Mouse (Mus musculus) forebrain, embryonic 12.5 days (tissue): ENCODE results near the gene Gm20379. TPM values are rescaled to one million over a fixed set of nuclear protein-coding genes. Genes with fewer than 3 reads are reported as not detected.

Experiments
- ATAC-seq: fragments of 200-750 bp; cut with Nextera tagmentation; 2 replicates; pipeline ENCODE4 v1.8.0; 2017; ENCODE audit warnings: moderate TSS enrichment; ENCODE audit not compliant: low FRiP score
- H3K27ac ChIP-seq: fragments of 300-500 bp; sonication (generic); 2 replicates; pipeline ENCODE4 v1.5.1; 2016; ENCODE audit warnings: mild to moderate bottlenecking
- H3K27me3 ChIP-seq: fragments of 300-500 bp; sonication (generic); 2 replicates; pipeline ENCODE4 v1.6.1; 2016; ENCODE audit warnings: mild to moderate bottlenecking
- H3K36me3 ChIP-seq: fragments of 300-500 bp; sonication (generic); replicated peaks from 2 replicates; pipeline ENCODE4 v1.6.1; 2016; ENCODE audit warnings: mild to moderate bottlenecking
- H3K4me1 ChIP-seq: fragments of 300-500 bp; sonication (generic); 2 replicates; pipeline ENCODE4 v1.6.1; 2016
- H3K4me2 ChIP-seq: fragments of 300-500 bp; sonication (generic); 2 replicates; pipeline ENCODE4 v1.6.1; 2016; ENCODE audit warnings: mild to moderate bottlenecking, moderate library complexity
- H3K4me3 ChIP-seq: fragments of 300-500 bp; sonication (generic); replicated peaks from 2 replicates; pipeline ENCODE4 v1.5.1; 2016; ENCODE audit warnings: mild to moderate bottlenecking
- H3K9ac ChIP-seq: fragments of 300-500 bp; sonication (generic); 2 replicates; pipeline ENCODE4 v1.6.1; 2016; ENCODE audit warnings: mild to moderate bottlenecking
- H3K9me3 ChIP-seq: fragments of 300-500 bp; sonication (generic); 2 replicates; pipeline ENCODE4 v1.6.1; 2016
- WGBS: fragments of 180-500 bp; shearing (Covaris S2); methylation state at CpG from one replicate; pipeline ENCODE4 v1.1.7; 2016; 5-methylcytosine and 5-hydroxymethylcytosine counted together
- polyA plus RNA-seq: library from polyadenylated mRNA; unstranded; fragments of >200 nt; fragmentation: Nextera tagmentation; extraction: Ambion mirVana; gene quantifications from 2 replicates; pipeline ENCODE4 v1.2.1, GENCODE M21; 2016

Gm20379 gene
- polyA plus RNA-seq, 1 experiment from 2014 or later = 1.6 TPM

GRCm38 (mm10) chr13:92344033-92344432 lies 38.3 kb downstream of the Gm20379 start:
- ATAC-seq = no peak
- 93% methylated on average over 8 of the region's 8 CpGs for WGBS
- Histone ChIP-seq H3K4me2 (no peak overlapping the region), H3K27ac (no peak overlapping the region), H3K9me3 (no peaks in the 10 kb centered on the region), H3K36me3 (peaks cover 61% of the 10 kb centered on the region), H3K4me1 (no peaks in the 10 kb centered on the region), H3K4me3 (no peak overlapping the region), H3K9ac (no peak overlapping the region), H3K27me3 (no peaks in the 10 kb centered on the region)

GRCm38 (mm10) chr13:92346338-92346737 lies 40.6 kb downstream of the Gm20379 start:
- Histone ChIP-seq H3K4me1 (no peaks in the 10 kb centered on the region), H3K27me3 (no peaks in the 10 kb centered on the region), H3K4me2 (no peak overlapping the region), H3K36me3 (peaks cover 69% of the 10 kb centered on the region), H3K4me3 (no peak overlapping the region), H3K9me3 (no peaks in the 10 kb centered on the region), H3K9ac (no peak overlapping the region), H3K27ac (no peak overlapping the region)
- ATAC-seq = no peak
- 85% methylated on average over 5 of the region's 5 CpGs for WGBS

- Histone ChIP-seq H3K27me3 (no peaks in the 10 kb centered on the region), H3K4me1 (peaks cover 9% of the 10 kb centered on the region), H3K27ac (no peak overlapping the region), H3K9me3 (no peaks in the 10 kb centered on the region), H3K9ac (no peak overlapping the region), H3K36me3 (peaks cover 38% of the 10 kb centered on the region), H3K4me2 (no peak overlapping the region), H3K4me3 (no peak overlapping the region)
- WGBS = 91% methylated on average over 6 of the region's 6 CpGs
- ATAC-seq = no peak
Measured at GRCm38 (mm10) chr13:92351100-92351499, 45.3 kb downstream of the Gm20379 start.

GRCm38 (mm10) chr13:92353956-92354355 lies 48.2 kb downstream of the Gm20379 start:
- Histone ChIP-seq H3K9me3 (no peaks in the 10 kb centered on the region), H3K36me3 (peaks cover 25% of the 10 kb centered on the region), H3K4me2 (peak overlapping the region; percentile 91), H3K4me3 (peak overlapping the region; percentile 69), H3K27me3 (no peaks in the 10 kb centered on the region), H3K9ac (peak overlapping the region; percentile 72), H3K27ac (0 out of 2 replicates have a peak overlapping the region, but pooled peaks have one; percentile 53), H3K4me1 (peaks cover 17% of the 10 kb centered on the region)
- WGBS = 30% methylated on average over 4 of the region's 4 CpGs
- no peak for ATAC-seq

- peak; percentile 95 for ATAC-seq
- Histone ChIP-seq H3K4me2 (peak within 1 kb of the TSS; percentile 91), H3K36me3 (peaks cover 30% of the 10 kb centered on the region), H3K9me3 (no peaks in the 10 kb centered on the region), H3K27me3 (no peaks in the 10 kb centered on the region), H3K4me1 (peaks cover 17% of the 10 kb centered on the region), H3K4me3 (peak within 1 kb of the TSS; percentile 69), H3K9ac (peak within 1 kb of the TSS; percentile 73), H3K27ac (peak within 1 kb of the TSS; percentile 92)
- under 1% methylated on average over 75 of the region's 76 CpGs for WGBS
Measured at GRCm38 (mm10) chr13:92354456-92355271, 48.9 kb downstream of the Gm20379 start, which contains the start of the genes Dhfr and Msh3. Gene Dhfr, plus strand, starts transcription at chr13:92354726. Gene Msh3, minus strand, starts transcription at chr13:92355003.

- Histone ChIP-seq H3K4me2 (peak overlapping the region; percentile 91), H3K36me3 (peaks cover 35% of the 10 kb centered on the region), H3K27me3 (no peaks in the 10 kb centered on the region), H3K9me3 (no peaks in the 10 kb centered on the region), H3K27ac (0 out of 2 replicates have a peak overlapping the region, but pooled peaks have one; percentile 50), H3K9ac (peak overlapping the region; percentile 73), H3K4me1 (peaks cover 17% of the 10 kb centered on the region), H3K4me3 (peak overlapping the region; percentile 69)
- peak; percentile 65; the same call in 1 of the 2 replicates for ATAC-seq
- WGBS = 0% methylated on average over 24 of the region's 24 CpGs
Measured at GRCm38 (mm10) chr13:92355272-92355643, 49.5 kb downstream of the Gm20379 start.

GRCm38 (mm10) chr13:92356376-92356775 lies 50.6 kb downstream of the Gm20379 start:
- peaks cover 35% of the 10 kb centered on the region for H3K36me3 ChIP-seq
- no peaks in the 10 kb centered on the region for H3K9me3 ChIP-seq
- peak overlapping the region; percentile 73; the same call in 1 of the 2 replicates for H3K9ac ChIP-seq
- peak overlapping the region; percentile 91 for H3K4me2 ChIP-seq
- peak overlapping the region; percentile 69 for H3K4me3 ChIP-seq
- no peak for ATAC-seq
- WGBS = 69% methylated on average over 7 of the region's 7 CpGs
- H3K4me1 ChIP-seq = peaks cover 17% of the 10 kb centered on the region
- no peak overlapping the region for H3K27ac ChIP-seq
- H3K27me3 ChIP-seq = no peaks in the 10 kb centered on the region

Other genes with a start within 250 kb of the Gm20379 start
- 0.24 and 0.33 TPM in 2 replicates for gene Rasgrf2, start 174.3 kb upstream of the Gm20379 start, polyA plus RNA-seq
- gene Dhfr, start 48.7 kb downstream of the Gm20379 start, polyA plus RNA-seq = 21.4 and 21.7 TPM in 2 replicates
- gene Msh3, start 49.0 kb downstream of the Gm20379 start, polyA plus RNA-seq = 36.0 and 38.1 TPM in 2 replicates
- 0.09 and 0.21 TPM in 2 replicates for gene Ankrd34b, start 119.9 kb downstream of the Gm20379 start, polyA plus RNA-seq
- gene Fam151b, start 178.0 kb downstream of the Gm20379 start, polyA plus RNA-seq = 0.17 and 0.28 TPM in 2 replicates
- gene Zfyve16, start 224.9 kb downstream of the Gm20379 start, polyA plus RNA-seq = 11.9 and 12.7 TPM in 2 replicates